Mouse (Mus musculus) midbrain, embryonic 13.5 days (tissue): ENCODE measurements around the gene Slc10a4. TPM values are rescaled to one million over a fixed set of nuclear protein-coding genes. Genes with fewer than 3 reads are reported as not detected.

Experiments used
- ATAC-seq: fragments of 200-750 bp; cut with Nextera tagmentation; 2 replicates; pipeline ENCODE4 v1.8.0; 2017; ENCODE audit warnings: mild to moderate bottlenecking, moderate TSS enrichment, moderate library complexity
- H3K27ac ChIP-seq: fragments of 300-500 bp; sonication (generic); 2 replicates; pipeline ENCODE4 v1.5.1; 2015; ENCODE audit warnings: inconsistent platforms, mild to moderate bottlenecking, moderate library complexity
- H3K27me3 ChIP-seq: fragments of 300-500 bp; sonication (generic); 2 replicates; pipeline ENCODE4 v1.6.1; 2015; ENCODE audit warnings: mild to moderate bottlenecking, inconsistent platforms
- H3K36me3 ChIP-seq: fragments of 300-500 bp; sonication (generic); 2 replicates; pipeline ENCODE4 v1.6.1; 2015; ENCODE audit warnings: mild to moderate bottlenecking, inconsistent platforms
- H3K4me1 ChIP-seq: fragments of 300-500 bp; sonication (generic); replicated peaks from 2 replicates; pipeline ENCODE4 v1.6.1; 2015; ENCODE audit warnings: inconsistent platforms
- H3K4me2 ChIP-seq: fragments of 300-500 bp; sonication (generic); replicated peaks from 2 replicates; pipeline ENCODE4 v1.6.1; 2015; ENCODE audit warnings: moderate library complexity, mild to moderate bottlenecking, inconsistent platforms
- H3K4me3 ChIP-seq: fragments of 300-500 bp; sonication (generic); replicated peaks from 2 replicates; pipeline ENCODE4 v1.5.1; 2015; ENCODE audit warnings: mild to moderate bottlenecking, inconsistent platforms
- H3K9ac ChIP-seq: fragments of 300-500 bp; sonication (generic); replicated peaks from 2 replicates; pipeline ENCODE4 v1.6.1; 2015; ENCODE audit warnings: mild to moderate bottlenecking, inconsistent platforms
- H3K9me3 ChIP-seq: fragments of 300-500 bp; sonication (generic); 2 replicates; pipeline ENCODE4 v1.6.1; 2016; ENCODE audit warnings: mild to moderate bottlenecking, inconsistent platforms
- WGBS: fragments of 180-500 bp; shearing (Covaris S2); methylation state at CpG from one replicate; pipeline ENCODE4 v1.1.7; 2015; 5-methylcytosine and 5-hydroxymethylcytosine counted together
- polyA plus RNA-seq: library from polyadenylated mRNA; unstranded; fragments of >200 nt; fragmentation: Nextera tagmentation; extraction: Ambion mirVana; gene quantifications from 2 replicates; pipeline ENCODE4 v1.2.1, GENCODE M21; 2015

Slc10a4 gene
- 19.4 and 28.6 TPM in 2 replicates for polyA plus RNA-seq

- H3K4me3 ChIP-seq: peak within 1 kb of the TSS; percentile 42
- peak within 1 kb of the TSS; percentile 10; the same call in 1 of the 2 replicates for H3K27ac ChIP-seq
- peaks cover 19% of the 10 kb centered on the region for H3K27me3 ChIP-seq
- H3K9ac ChIP-seq: peak within 1 kb of the TSS; percentile 52
- 6% methylated on average over 65 of the region's 65 CpGs for WGBS
- peak within 1 kb of the TSS; percentile 60 for H3K4me2 ChIP-seq
- peaks cover 4% of the 10 kb centered on the region; the same call in 1 of the 2 replicates for H3K4me1 ChIP-seq
- no peaks in the 10 kb centered on the region for H3K36me3 ChIP-seq
- peak; percentile 96 for ATAC-seq
- H3K9me3 ChIP-seq: no peaks in the 10 kb centered on the region
Observed at GRCm38 (mm10) chr5:73006784-73007581, at the start of gene Slc10a4. Slc10a4 (plus strand) TSS chr5:73006883.

- Histone ChIP-seq H3K27me3 (no peaks in the 10 kb centered on the region), H3K36me3 (peaks cover 18% of the 10 kb centered on the region), H3K27ac (no peak overlapping the region), H3K9me3 (no peaks in the 10 kb centered on the region), H3K4me2 (no peak overlapping the region), H3K4me3 (no peak overlapping the region), H3K4me1 (no peaks in the 10 kb centered on the region), H3K9ac (no peak overlapping the region)
- ATAC-seq: no peak
- 90% methylated on average over 17 of the region's 17 CpGs for WGBS
Observed at GRCm38 (mm10) chr5:72957281-72957680, 49.4 kb upstream of the Slc10a4 start.

GRCm38 (mm10) chr5:72960096-72960495 lies 46.6 kb upstream of the Slc10a4 start:
- no peaks in the 10 kb centered on the region for H3K9me3 ChIP-seq
- ATAC-seq: no peak
- H3K4me3 ChIP-seq: no peak overlapping the region
- H3K4me2 ChIP-seq: no peak overlapping the region
- H3K4me1 ChIP-seq: no peaks in the 10 kb centered on the region
- H3K9ac ChIP-seq: no peak overlapping the region
- no peaks in the 10 kb centered on the region for H3K27me3 ChIP-seq
- 81% methylated on average over 6 of the region's 6 CpGs for WGBS
- peaks cover 22% of the 10 kb centered on the region for H3K36me3 ChIP-seq
- H3K27ac ChIP-seq: no peak overlapping the region

- Histone ChIP-seq H3K4me2 (no peak overlapping the region), H3K4me1 (no peaks in the 10 kb centered on the region), H3K9ac (no peak overlapping the region), H3K27me3 (no peaks in the 10 kb centered on the region), H3K36me3 (peaks cover 27% of the 10 kb centered on the region), H3K9me3 (no peaks in the 10 kb centered on the region), H3K27ac (no peak overlapping the region), H3K4me3 (no peak overlapping the region)
- WGBS: 97% methylated on average over 3 of the region's 3 CpGs
- ATAC-seq: no peak
Observed at GRCm38 (mm10) chr5:72965706-72966105, 41.0 kb upstream of the Slc10a4 start.

- no peak for ATAC-seq
- Histone ChIP-seq H3K4me3 (no peak overlapping the region), H3K9ac (no peak overlapping the region), H3K27me3 (no peaks in the 10 kb centered on the region), H3K4me2 (no peak overlapping the region), H3K36me3 (peaks cover 51% of the 10 kb centered on the region), H3K4me1 (no peaks in the 10 kb centered on the region; the same call in 1 of the 2 replicates), H3K27ac (no peak overlapping the region), H3K9me3 (no peaks in the 10 kb centered on the region)
- WGBS: 57% methylated on average over 4 of the region's 4 CpGs
Observed at GRCm38 (mm10) chr5:72972435-72972834, 34.2 kb upstream of the Slc10a4 start.

- Histone ChIP-seq H3K4me1 (no peaks in the 10 kb centered on the region; the same call in 1 of the 2 replicates), H3K27ac (no peak overlapping the region), H3K9ac (no peak overlapping the region), H3K27me3 (no peaks in the 10 kb centered on the region), H3K9me3 (no peaks in the 10 kb centered on the region), H3K4me2 (no peak overlapping the region), H3K36me3 (peaks cover 51% of the 10 kb centered on the region), H3K4me3 (no peak overlapping the region)
- WGBS: 35% methylated on average over 5 of the region's 5 CpGs
- ATAC-seq: peak; percentile 48; the same call in 1 of the 2 replicates
Observed at GRCm38 (mm10) chr5:72972934-72973333, 33.7 kb upstream of the Slc10a4 start.

GRCm38 (mm10) chr5:72974602-72975001 lies 32.1 kb upstream of the Slc10a4 start, which contains the start of gene Gm10135:
Gm10135 (minus strand) TSS chr5:72974702.
- 97% methylated on average over 7 of the region's 7 CpGs for WGBS
- H3K36me3 ChIP-seq: peaks cover 46% of the 10 kb centered on the region
- no peaks in the 10 kb centered on the region for H3K9me3 ChIP-seq

GRCm38 (mm10) chr5:72975996-72976395 lies 30.7 kb upstream of the Slc10a4 start:
- no peak overlapping the region for H3K4me2 ChIP-seq
- no peak overlapping the region for H3K9ac ChIP-seq
- H3K27me3 ChIP-seq: no peaks in the 10 kb centered on the region
- H3K9me3 ChIP-seq: no peaks in the 10 kb centered on the region
- H3K4me1 ChIP-seq: no peaks in the 10 kb centered on the region; the same call in 1 of the 2 replicates
- WGBS: 93% methylated on average over 6 of the region's 6 CpGs
- peaks cover 51% of the 10 kb centered on the region for H3K36me3 ChIP-seq
- ATAC-seq: no peak
- H3K4me3 ChIP-seq: no peak overlapping the region
- H3K27ac ChIP-seq: no peak overlapping the region

More at GRCm38 (mm10) chr5:72974602-72975001, 32.1 kb upstream of the Slc10a4 start, which contains the start of gene Gm10135:
- no peaks in the 10 kb centered on the region; the same call in 1 of the 2 replicates for H3K4me1 ChIP-seq
- H3K27me3 ChIP-seq: no peaks in the 10 kb centered on the region
- ATAC-seq: no peak
- no peak within 1 kb of the TSS for H3K9ac ChIP-seq
- no peak within 1 kb of the TSS for H3K4me3 ChIP-seq
- H3K4me2 ChIP-seq: no peak within 1 kb of the TSS
- H3K27ac ChIP-seq: no peak within 1 kb of the TSS

GRCm38 (mm10) chr5:72976539-72976938 lies 30.1 kb upstream of the Slc10a4 start:
- no peaks in the 10 kb centered on the region for H3K27me3 ChIP-seq
- H3K36me3 ChIP-seq: peaks cover 52% of the 10 kb centered on the region
- H3K9ac ChIP-seq: no peak overlapping the region
- no peak overlapping the region for H3K4me3 ChIP-seq
- no peak overlapping the region for H3K27ac ChIP-seq
- no peaks in the 10 kb centered on the region for H3K9me3 ChIP-seq
- H3K4me1 ChIP-seq: no peaks in the 10 kb centered on the region; the same call in 1 of the 2 replicates
- WGBS: 90% methylated on average over 4 of the region's 4 CpGs
- no peak for ATAC-seq
- no peak overlapping the region for H3K4me2 ChIP-seq

- no peak overlapping the region for H3K4me2 ChIP-seq
- H3K9ac ChIP-seq: no peak overlapping the region
- WGBS: 8% methylated on average over 2 of the region's 2 CpGs
- no peak for ATAC-seq
- 0 out of 2 replicates have a peak, but pooled peaks cover 3% of the 10 kb centered on the region for H3K4me1 ChIP-seq
- H3K27ac ChIP-seq: no peak overlapping the region
- H3K27me3 ChIP-seq: no peaks in the 10 kb centered on the region
- H3K4me3 ChIP-seq: no peak overlapping the region
- H3K9me3 ChIP-seq: no peaks in the 10 kb centered on the region
- H3K36me3 ChIP-seq: peaks cover 13% of the 10 kb centered on the region; the same call in 1 of the 2 replicates
Observed at GRCm38 (mm10) chr5:72984091-72984490, 22.6 kb upstream of the Slc10a4 start.

GRCm38 (mm10) chr5:72987786-72988185 lies 18.9 kb upstream of the Slc10a4 start:
- Histone ChIP-seq H3K9me3 (no peaks in the 10 kb centered on the region), H3K27ac (no peak overlapping the region), H3K4me1 (0 out of 2 replicates have a peak, but pooled peaks cover 3% of the 10 kb centered on the region), H3K4me2 (no peak overlapping the region), H3K4me3 (no peak overlapping the region), H3K9ac (no peak overlapping the region), H3K36me3 (no peaks in the 10 kb centered on the region), H3K27me3 (no peaks in the 10 kb centered on the region)
- ATAC-seq: no peak
- WGBS: 87% methylated on average over 7 of the region's 7 CpGs

GRCm38 (mm10) chr5:72989756-72990155 lies 16.9 kb upstream of the Slc10a4 start:
- Histone ChIP-seq H3K9ac (no peak overlapping the region), H3K36me3 (no peaks in the 10 kb centered on the region), H3K4me3 (no peak overlapping the region), H3K4me1 (peaks cover 11% of the 10 kb centered on the region), H3K27me3 (no peaks in the 10 kb centered on the region), H3K9me3 (no peaks in the 10 kb centered on the region), H3K27ac (no peak overlapping the region), H3K4me2 (no peak overlapping the region)
- 71% methylated on average over 8 of the region's 8 CpGs for WGBS
- no peak for ATAC-seq
